ENCODE assay signal across 8 mouse cellular contexts in the genomic region with DNA sequence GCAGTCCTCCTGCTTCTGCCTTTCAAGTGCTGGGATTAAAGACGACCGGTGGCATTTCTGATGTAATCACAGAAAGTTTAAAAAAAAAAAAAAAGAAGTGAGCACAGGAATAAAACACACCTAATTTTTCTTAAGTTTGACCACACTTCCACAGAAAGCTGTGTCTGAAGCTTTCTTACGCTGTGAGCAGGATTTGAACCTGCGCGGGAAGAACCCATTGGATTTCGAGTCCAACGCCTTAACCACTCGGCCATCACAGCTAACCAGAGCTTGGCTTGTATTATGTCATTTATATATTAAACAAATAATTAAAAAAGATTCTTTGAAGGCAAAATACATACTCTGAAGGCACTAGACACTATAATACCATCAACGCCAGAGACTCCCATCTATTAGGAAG. TPM values are rescaled to one million over a fixed set of nuclear protein-coding genes. Genes with fewer than 3 reads are reported as not detected.
DNase-seq lines count a peak whose midpoint lies in the region; ATAC-seq and TF ChIP-seq lines count a peak whose summit lies in the region.

No protein-coding gene starts in this region.

- H3K9ac ChIP-seq in forebrain, embryonic 13.5 days = peak overlapping the region; percentile 58
- peak overlapping the region; percentile 43; the same call in 1 of the 2 replicates for H3K9ac ChIP-seq in lung, postnatal 0 days (replicated peaks; ENCODE audit: low read depth)

- H3K27me3 ChIP-seq in forebrain, embryonic 13.5 days = peaks cover 28% of the 10 kb centered on the region
- H3K27me3 ChIP-seq in lung, postnatal 0 days (replicated peaks; ENCODE audit: insufficient read depth, low read length) = no peaks in the 10 kb centered on the region

- peak; percentile 71 for ATAC-seq in forebrain, embryonic 13.5 days
- ATAC-seq in lung, postnatal 0 days = peak; percentile 77

- no peaks in the 10 kb centered on the region for H3K36me3 ChIP-seq in forebrain, embryonic 13.5 days (ENCODE audit: poor library complexity, severe bottlenecking)
- no peaks in the 10 kb centered on the region for H3K36me3 ChIP-seq in lung, postnatal 0 days (ENCODE audit: insufficient read depth, low read length)

- H3K9me3 ChIP-seq in forebrain, embryonic 13.5 days (replicated peaks) = no peaks in the 10 kb centered on the region
- H3K9me3 ChIP-seq in lung, postnatal 0 days (ENCODE audit: low read length) = no peaks in the 10 kb centered on the region

- DNase-seq in Muller cell, postnatal 12 days (ENCODE audit: inconsistent ontology term) = peak; percentile 85
- peak; percentile 93 for DNase-seq in c-Kit-positive CD71-positive TER-119-positive erythroid progenitor cells, embryonic 14.5 days (ENCODE audit: low spot score)
- DNase-seq in heart, postnatal 36 days = peak; percentile 84 to 89
- DNase-seq in layer of hippocampus, adult 18-20 months (ENCODE audit: low spot score in 2 of 2) = peak; percentile 37 to 75
- peak; percentile 89 for DNase-seq in lung, postnatal 0 days (ENCODE audit: low spot score)
- DNase-seq in ovary, postnatal 14 days (ENCODE audit: low spot score) = peak; percentile 62
- peak; percentile 73 to 77 for DNase-seq in thymus, postnatal 36 days

- WGBS in forebrain, embryonic 13.5 days = under 1% methylated on average over 9 of the region's 9 CpGs
- WGBS in lung, postnatal 0 days = 0% methylated on average over 9 of the region's 9 CpGs

- intact Hi-C loops in heart, postnatal 36 days (cut with DNase I) = loop anchor here (2.0 to 10.0 kb wide), 5 partner anchors 167 to 1497 kb away; no protein-coding TSS in a partner anchor

- peak overlapping the region; percentile 46 for H3K4me3 ChIP-seq in forebrain, embryonic 13.5 days
- H3K4me3 ChIP-seq in lung, postnatal 0 days (ENCODE audit: low read depth, low read length) = peak overlapping the region; percentile 51

- TF ChIP-seq CTCF in lung, postnatal 0 days (IDR thresholded peaks at IDR 0.05) = no peak

- no peak overlapping the region for H3K27ac ChIP-seq in forebrain, embryonic 13.5 days
- no peak overlapping the region for H3K27ac ChIP-seq in lung, postnatal 0 days (ENCODE audit: low read length)

- peak; percentile 39; the same call in 1 of the 2 replicates for TF ChIP-seq EP300 in lung, postnatal 0 days (IDR thresholded peaks at IDR 0.05)

- H3K4me2 ChIP-seq in forebrain, embryonic 13.5 days = peak overlapping the region; percentile 63
- H3K4me2 ChIP-seq in lung, postnatal 0 days (replicated peaks; ENCODE audit: low read depth, low read length) = peak overlapping the region; percentile 76

- peaks cover 26% of the 10 kb centered on the region for H3K4me1 ChIP-seq in forebrain, embryonic 13.5 days
- peaks cover 4% of the 10 kb centered on the region; the same call in 1 of the 2 replicates for H3K4me1 ChIP-seq in lung, postnatal 0 days (ENCODE audit: insufficient read depth, low read depth, low read length)

RNA-seq across cellular contexts. Expression of a gene that starts 12.7 kb away (rescaled TPM):
- polyA plus RNA-seq in forebrain, embryonic 13.5 days (2015; fragmentation: Nextera tagmentation; extraction: Ambion mirVana) = not detected in 2 replicates
- not detected for total RNA-seq in heart, postnatal 36 days (2021)
- 1 to 10 TPM in 1 of 2 experiments, under 1 TPM in 1; 0.58 to 1.3 TPM for total RNA-seq in layer of hippocampus, adult 18-20 months (2021)
- 0.62 and 1.1 TPM in 2 replicates for polyA plus RNA-seq in lung, postnatal 0 days (2015; fragmentation: Nextera tagmentation; extraction: Ambion mirVana)

RNA-seq across cellular contexts. Expression of a gene that starts 13.1 kb away (rescaled TPM):
- polyA plus RNA-seq in forebrain, embryonic 13.5 days (2015; fragmentation: Nextera tagmentation; extraction: Ambion mirVana) = 2.8 and 10.7 TPM in 2 replicates
- 10 to 100 TPM in 1 of 2 experiments, 1 to 10 TPM in 1; 2.3 to 12.5 TPM for total RNA-seq in heart, postnatal 36 days (2021)
- 10 to 100 TPM in 1 of 2 experiments, 1 to 10 TPM in 1; 4.9 to 45.9 TPM for total RNA-seq in layer of hippocampus, adult 18-20 months (2021)
- 4.2 and 5.2 TPM in 2 replicates for polyA plus RNA-seq in lung, postnatal 0 days (2015; fragmentation: Nextera tagmentation; extraction: Ambion mirVana)

RNA-seq across cellular contexts. Expression of a gene that starts 13.4 kb away (rescaled TPM):
- polyA plus RNA-seq in forebrain, embryonic 13.5 days (2015; fragmentation: Nextera tagmentation; extraction: Ambion mirVana) = 7.5 and 10.3 TPM in 2 replicates
- total RNA-seq in heart, postnatal 36 days (2021) = 10 to 100 TPM; 23.3 to 28.1 TPM
- 10 to 100 TPM; 11.4 to 16.1 TPM for total RNA-seq in layer of hippocampus, adult 18-20 months (2021)
- polyA plus RNA-seq in lung, postnatal 0 days (2015; fragmentation: Nextera tagmentation; extraction: Ambion mirVana) = 0.45 and 0.81 TPM in 2 replicates

RNA-seq across cellular contexts. Expression of a gene that starts 18.9 kb away (rescaled TPM):
- 42.8 and 45.2 TPM in 2 replicates for polyA plus RNA-seq in forebrain, embryonic 13.5 days (2015; fragmentation: Nextera tagmentation; extraction: Ambion mirVana)
- total RNA-seq in heart, postnatal 36 days (2021) = 10 to 100 TPM; 15.8 to 18.6 TPM
- total RNA-seq in layer of hippocampus, adult 18-20 months (2021) = 10 to 100 TPM; 65.4 to 84.2 TPM
- 4.1 and 4.6 TPM in 2 replicates for polyA plus RNA-seq in lung, postnatal 0 days (2015; fragmentation: Nextera tagmentation; extraction: Ambion mirVana)

RNA-seq across cellular contexts. Expression of a gene that starts 20.5 kb away (rescaled TPM):
- 60.3 and 62.0 TPM in 2 replicates for polyA plus RNA-seq in forebrain, embryonic 13.5 days (2015; fragmentation: Nextera tagmentation; extraction: Ambion mirVana)
- total RNA-seq in heart, postnatal 36 days (2021) = 10 to 100 TPM; 10.3 to 10.5 TPM
- total RNA-seq in layer of hippocampus, adult 18-20 months (2021) = 10 to 100 TPM in 1 of 2 experiments, 1 to 10 TPM in 1; 7.8 to 10.3 TPM
- polyA plus RNA-seq in lung, postnatal 0 days (2015; fragmentation: Nextera tagmentation; extraction: Ambion mirVana) = 2.7 TPM in 1 of 2 replicates, not detected in the other
